Mouse (Mus musculus): ENCODE data around the gene Chst11. TPM values are rescaled to one million over a fixed set of nuclear protein-coding genes. Genes with fewer than 3 reads are reported as not detected.

Gene Chst11
- polyA plus RNA-seq, 1 experiment, result 25.0 TPM

DNA sequence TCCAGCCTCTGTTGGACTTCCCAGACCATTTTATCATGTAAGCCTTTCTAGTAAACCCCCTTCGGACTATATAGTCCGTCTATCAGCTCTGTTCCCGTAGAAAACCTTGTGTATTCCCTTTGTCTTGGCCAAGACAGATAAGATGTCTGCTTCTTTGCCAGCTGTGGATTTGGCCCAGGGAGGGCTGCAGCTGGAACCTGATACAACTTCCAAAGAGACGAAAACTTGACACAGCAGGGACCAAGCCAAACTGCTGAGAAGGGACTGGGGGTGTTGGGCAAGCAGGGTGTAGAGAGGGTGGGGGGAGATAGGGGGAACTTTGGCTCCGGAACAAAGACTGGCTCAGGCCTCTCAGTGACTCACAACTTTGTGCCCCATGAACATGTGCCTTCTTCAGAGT is 232.0 kb downstream of the Chst11 start:
- no peak for TF ChIP-seq CTCF (IDR thresholded peaks at IDR 0.05; ENCODE audit: extremely low read depth, insufficient read depth, low read length)
- TF ChIP-seq POLR2A (IDR thresholded peaks at IDR 0.05; ENCODE audit: extremely low read depth, insufficient read depth, low read length), result no peak
- Histone ChIP-seq H3K27ac (ENCODE audit: insufficient read depth, low read length) (no peak overlapping the region), H3K4me3 (ENCODE audit: insufficient read depth, low read length) (no peak overlapping the region), H3K4me1 (ENCODE audit: control insufficient read depth, insufficient read depth, low read length) (no peaks in the 10 kb centered on the region)

DNA sequence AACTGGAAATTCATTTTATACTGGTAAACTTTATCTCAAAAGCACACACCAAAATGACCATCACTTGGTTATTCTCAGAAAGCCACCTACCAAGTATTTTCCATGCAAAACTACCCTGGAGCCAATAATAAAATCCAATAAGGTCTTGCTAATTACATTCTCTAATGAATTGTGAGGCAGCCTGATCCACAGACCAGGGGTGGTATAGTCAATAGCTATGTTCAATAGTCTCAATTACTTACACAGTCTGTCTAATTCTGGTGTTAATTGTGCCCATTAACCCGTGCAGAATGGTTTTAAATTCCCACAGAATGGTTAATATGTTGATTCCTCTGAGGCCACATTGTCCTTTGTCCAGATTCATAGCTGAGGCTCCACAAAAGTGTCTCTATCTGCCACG is 233.5 kb downstream of the Chst11 start:
- Histone ChIP-seq H3K4me3 (ENCODE audit: insufficient read depth, low read length) (no peak overlapping the region), H3K27ac (ENCODE audit: insufficient read depth, low read length) (no peak overlapping the region), H3K4me1 (ENCODE audit: control insufficient read depth, insufficient read depth, low read length) (no peaks in the 10 kb centered on the region)
- TF ChIP-seq CTCF (IDR thresholded peaks at IDR 0.05; ENCODE audit: extremely low read depth, insufficient read depth, low read length) (no peak), POLR2A (IDR thresholded peaks at IDR 0.05; ENCODE audit: extremely low read depth, insufficient read depth, low read length) (no peak)

DNA sequence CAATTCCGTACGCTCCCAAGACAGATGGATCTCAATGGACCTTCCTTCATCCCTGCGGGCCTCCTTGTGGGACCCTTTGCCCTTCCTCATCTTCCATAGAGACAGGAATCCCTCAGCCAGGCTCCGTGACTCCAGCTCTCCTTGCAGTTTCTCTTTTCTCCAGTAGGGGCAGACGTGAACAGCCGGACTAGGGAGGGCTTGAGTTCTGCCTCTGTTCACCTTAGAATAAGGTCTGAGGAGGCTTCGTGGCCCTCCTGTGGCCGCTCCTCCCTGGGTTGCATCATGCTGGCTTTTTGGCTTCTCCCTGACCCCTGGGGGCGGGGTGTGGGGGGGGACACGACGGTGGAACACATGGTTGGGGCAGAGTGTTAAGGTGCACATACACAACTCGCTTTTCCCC is 234.4 kb downstream of the Chst11 start:
- TF ChIP-seq POLR2A (IDR thresholded peaks at IDR 0.05; ENCODE audit: extremely low read depth, insufficient read depth, low read length), result no peak
- peak; percentile 67 for TF ChIP-seq CTCF (IDR thresholded peaks at IDR 0.05; ENCODE audit: extremely low read depth, insufficient read depth, low read length)
- Histone ChIP-seq H3K4me1 (ENCODE audit: control insufficient read depth, insufficient read depth, low read length) (no peaks in the 10 kb centered on the region), H3K4me3 (ENCODE audit: insufficient read depth, low read length) (no peak overlapping the region)

DNA sequence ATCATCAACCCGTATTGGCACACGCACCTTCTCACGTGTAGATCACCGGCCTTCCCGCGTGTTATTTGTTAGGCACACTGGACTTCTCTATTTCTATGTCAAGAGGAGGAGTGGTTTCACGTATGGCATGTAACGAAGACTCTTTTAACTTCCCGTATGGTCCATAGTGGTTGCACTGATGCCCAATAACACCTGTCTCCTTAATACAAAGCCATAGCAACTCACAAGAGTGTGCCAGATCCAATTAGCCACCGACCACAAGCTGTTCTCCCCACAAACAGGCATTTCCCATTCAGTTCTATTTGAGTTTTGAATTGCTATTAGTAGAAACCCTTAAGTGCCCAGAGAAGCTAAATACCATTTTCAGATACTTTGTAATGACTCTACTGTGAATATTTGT is 234.9 kb downstream of the Chst11 start:
- Histone ChIP-seq H3K27ac (ENCODE audit: insufficient read depth, low read length) (no peak overlapping the region), H3K4me3 (ENCODE audit: insufficient read depth, low read length) (no peak overlapping the region), H3K4me1 (ENCODE audit: control insufficient read depth, insufficient read depth, low read length) (no peaks in the 10 kb centered on the region)
- TF ChIP-seq POLR2A (IDR thresholded peaks at IDR 0.05; ENCODE audit: extremely low read depth, insufficient read depth, low read length) (no peak), CTCF (IDR thresholded peaks at IDR 0.05; ENCODE audit: extremely low read depth, insufficient read depth, low read length) (no peak)

More for the DNA sequence above, 234.4 kb downstream of the Chst11 start:
- H3K27ac ChIP-seq (ENCODE audit: insufficient read depth, low read length), result no peak overlapping the region

DNA sequence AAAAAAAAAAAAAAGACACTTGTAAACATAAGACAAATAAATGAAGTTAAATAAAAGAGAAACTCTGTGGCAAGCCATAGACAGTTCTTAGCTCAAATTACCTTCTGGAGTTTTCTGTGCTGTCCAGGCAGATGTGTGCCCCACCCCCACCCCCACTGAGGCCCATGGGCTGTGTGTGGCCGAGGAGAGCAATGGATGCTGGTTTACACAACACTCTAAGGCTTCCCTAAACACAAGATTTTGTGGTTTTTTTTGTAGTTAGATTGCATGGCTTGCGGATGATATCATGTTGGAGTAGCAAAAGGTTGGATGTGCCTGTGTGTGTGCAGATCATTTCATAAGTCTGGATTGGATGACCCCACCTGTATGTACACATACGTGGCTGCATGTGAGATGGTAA is 235.5 kb downstream of the Chst11 start:
- H3K27ac ChIP-seq (ENCODE audit: insufficient read depth, low read length), result no peak overlapping the region
- TF ChIP-seq POLR2A (IDR thresholded peaks at IDR 0.05; ENCODE audit: extremely low read depth, insufficient read depth, low read length) (no peak), CTCF (IDR thresholded peaks at IDR 0.05; ENCODE audit: extremely low read depth, insufficient read depth, low read length) (no peak)
- no peaks in the 10 kb centered on the region for H3K4me1 ChIP-seq (ENCODE audit: control insufficient read depth, insufficient read depth, low read length)
- no peak overlapping the region for H3K4me3 ChIP-seq (ENCODE audit: insufficient read depth, low read length)

DNA sequence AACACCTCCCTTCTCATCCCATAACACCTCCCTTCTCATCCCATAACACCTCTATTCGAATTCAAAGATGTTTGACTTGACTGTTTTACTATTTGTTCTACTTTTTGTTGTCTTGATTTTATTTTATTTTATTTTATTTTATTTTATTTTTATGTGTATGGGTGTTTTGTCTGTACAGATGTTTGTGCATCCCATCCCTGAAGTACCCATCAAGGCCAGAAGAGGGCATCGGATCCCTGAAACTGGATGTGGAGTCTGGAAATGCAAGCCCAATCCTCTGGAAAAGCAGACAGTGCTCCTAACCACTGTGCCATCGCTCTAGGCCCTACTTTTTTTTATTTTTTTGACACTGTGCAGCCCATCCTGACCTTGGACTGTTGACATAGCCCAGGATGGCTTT is 239.7 kb downstream of the Chst11 start:
- Histone ChIP-seq H3K4me3 (ENCODE audit: insufficient read depth, low read length) (no peak overlapping the region), H3K27ac (ENCODE audit: insufficient read depth, low read length) (no peak overlapping the region), H3K4me1 (ENCODE audit: control insufficient read depth, insufficient read depth, low read length) (no peaks in the 10 kb centered on the region)
- TF ChIP-seq POLR2A (IDR thresholded peaks at IDR 0.05; ENCODE audit: extremely low read depth, insufficient read depth, low read length), result no peak
- peak; percentile 52; the same call in 1 of the 2 replicates for TF ChIP-seq CTCF (IDR thresholded peaks at IDR 0.05; ENCODE audit: extremely low read depth, insufficient read depth, low read length)

DNA sequence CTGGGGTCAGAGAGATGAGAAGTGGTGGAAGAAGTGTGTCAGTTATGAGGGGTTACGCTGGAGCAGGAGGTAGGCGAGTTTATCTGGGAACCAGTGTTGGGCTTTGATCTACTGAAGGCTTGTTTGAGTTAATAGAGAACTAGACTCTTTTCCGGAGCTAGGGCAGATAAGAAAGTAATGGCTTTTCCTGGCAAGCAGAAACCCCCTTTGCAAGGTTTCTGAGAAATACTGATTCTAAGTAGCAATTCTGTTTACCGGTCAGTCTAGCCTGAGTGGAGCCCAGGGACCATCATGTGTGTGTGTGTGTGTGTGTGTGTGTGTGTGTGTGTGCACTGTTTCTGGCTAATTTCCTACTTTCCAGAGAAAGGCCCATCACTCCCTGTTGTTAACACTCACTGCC is 243.3 kb downstream of the Chst11 start:
- H3K4me3 ChIP-seq (ENCODE audit: insufficient read depth, low read length), result no peak overlapping the region
- TF ChIP-seq POLR2A (IDR thresholded peaks at IDR 0.05; ENCODE audit: extremely low read depth, insufficient read depth, low read length) (no peak), CTCF (IDR thresholded peaks at IDR 0.05; ENCODE audit: extremely low read depth, insufficient read depth, low read length) (no peak)

DNA sequence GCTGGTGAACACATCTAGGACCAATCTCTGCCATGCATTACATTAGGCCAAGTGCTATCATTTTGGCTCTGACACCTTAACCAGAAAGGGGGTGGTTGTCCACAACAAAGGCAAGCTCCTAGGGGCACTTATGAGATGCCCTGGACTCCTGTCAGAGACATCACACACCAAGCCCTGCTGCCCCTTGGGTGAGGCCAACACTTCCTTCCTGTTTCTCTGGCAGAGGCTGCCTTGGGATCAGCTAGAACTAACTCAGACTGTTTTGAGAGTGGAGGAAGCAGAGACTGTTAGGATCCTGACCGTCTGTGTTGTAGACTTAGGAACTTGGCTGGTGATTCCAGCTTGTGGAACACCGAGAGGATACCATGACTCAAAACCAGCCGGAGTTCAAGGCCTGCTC is 248.7 kb downstream of the Chst11 start:
- no peak overlapping the region for H3K27ac ChIP-seq (ENCODE audit: insufficient read depth, low read length)
- no peak overlapping the region for H3K4me3 ChIP-seq (ENCODE audit: insufficient read depth, low read length)
- H3K4me1 ChIP-seq (ENCODE audit: control insufficient read depth, insufficient read depth, low read length), result peaks cover 2% of the 10 kb centered on the region; the same call in 1 of the 2 replicates
- TF ChIP-seq CTCF (IDR thresholded peaks at IDR 0.05; ENCODE audit: extremely low read depth, insufficient read depth, low read length) (no peak), POLR2A (IDR thresholded peaks at IDR 0.05; ENCODE audit: extremely low read depth, insufficient read depth, low read length) (no peak)

More for the DNA sequence above, 243.3 kb downstream of the Chst11 start:
- Histone ChIP-seq H3K27ac (ENCODE audit: insufficient read depth, low read length) (no peak overlapping the region), H3K4me1 (ENCODE audit: control insufficient read depth, insufficient read depth, low read length) (no peaks in the 10 kb centered on the region)

DNA sequence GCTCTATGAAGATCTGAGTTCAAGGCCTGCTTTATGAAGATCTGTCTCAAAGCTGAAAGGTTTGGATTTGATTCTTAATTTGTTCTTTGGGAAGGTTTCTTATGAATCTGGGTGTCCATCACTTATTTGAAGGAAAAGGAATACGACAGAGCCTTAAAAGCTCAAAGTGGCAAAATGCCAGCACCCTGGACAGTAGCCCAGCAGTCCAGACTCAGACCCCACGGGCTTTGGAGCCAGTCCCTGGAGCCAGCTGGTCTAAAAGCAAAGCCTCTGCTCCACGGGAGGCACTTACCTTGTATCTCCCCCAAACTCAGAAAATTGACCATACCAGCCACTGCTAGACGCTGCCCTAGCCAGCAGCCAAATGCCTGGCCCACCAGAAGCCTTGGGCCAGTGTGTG is 249.1 kb downstream of the Chst11 start:
- TF ChIP-seq CTCF (IDR thresholded peaks at IDR 0.05; ENCODE audit: extremely low read depth, insufficient read depth, low read length) (no peak), POLR2A (IDR thresholded peaks at IDR 0.05; ENCODE audit: extremely low read depth, insufficient read depth, low read length) (no peak)
- peaks cover 2% of the 10 kb centered on the region; the same call in 1 of the 2 replicates for H3K4me1 ChIP-seq (ENCODE audit: control insufficient read depth, insufficient read depth, low read length)
- H3K4me3 ChIP-seq (ENCODE audit: insufficient read depth, low read length), result no peak overlapping the region
- H3K27ac ChIP-seq (ENCODE audit: insufficient read depth, low read length), result no peak overlapping the region

DNA sequence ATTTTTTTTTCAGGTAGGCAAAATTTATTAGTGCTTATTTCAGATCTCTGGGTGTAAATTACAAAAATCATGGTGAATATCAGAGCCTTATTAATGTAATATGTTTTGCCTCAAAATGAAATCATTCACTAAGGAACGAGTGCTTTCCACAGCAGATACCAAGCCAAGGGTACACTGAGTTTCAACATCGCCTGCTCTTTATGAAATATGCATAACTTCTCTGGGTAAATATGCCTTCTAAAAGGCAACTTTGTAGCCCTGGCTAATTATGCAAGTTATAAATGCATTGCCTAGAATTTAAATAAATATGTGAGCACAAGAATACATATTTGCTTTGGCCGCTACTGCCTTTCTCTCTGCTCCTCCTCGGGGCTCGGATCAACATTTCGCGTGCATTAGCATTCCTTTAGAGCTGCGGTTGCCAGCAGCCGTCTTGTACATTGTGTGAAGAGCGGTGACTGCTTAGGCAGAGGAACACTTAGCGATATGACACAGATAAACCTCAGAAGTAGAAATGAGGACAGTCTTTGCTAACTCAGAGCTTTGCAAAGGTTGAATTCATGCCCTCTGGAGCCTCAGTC is 256.9 kb downstream of the Chst11 start:
- H3K4me3 ChIP-seq (ENCODE audit: insufficient read depth, low read length), result no peak overlapping the region
- TF ChIP-seq POLR2A (IDR thresholded peaks at IDR 0.05; ENCODE audit: extremely low read depth, insufficient read depth, low read length) (no peak), CTCF (IDR thresholded peaks at IDR 0.05; ENCODE audit: extremely low read depth, insufficient read depth, low read length) (no peak)
- H3K27ac ChIP-seq (ENCODE audit: insufficient read depth, low read length), result no peak overlapping the region
- no peaks in the 10 kb centered on the region for H3K4me1 ChIP-seq (ENCODE audit: control insufficient read depth, insufficient read depth, low read length)
